Mouse (Mus musculus) heart, adult 2 months (tissue): ENCODE data around the gene Rnf10.

Experiments
- EP300 ChIP-seq: fragments of 200-500 bp; IDR thresholded peaks from 2 replicates; pipeline ENCODE4 v1.6.1; 2011; ENCODE audit warnings: low read depth, low read length, control low read depth; ENCODE audit not compliant: insufficient read depth
- POLR2A ChIP-seq: fragments of 200-500 bp; IDR thresholded peaks from 2 replicates; pipeline ENCODE4 v1.6.1; 2011; ENCODE audit warnings: mild to moderate bottlenecking, low read depth, low read length, control low read depth; ENCODE audit not compliant: insufficient read depth

GRCm38 (mm10) chr5:115222485-115222884 is 50.2 kb downstream of the Rnf10 start:
- TF ChIP-seq POLR2A: no peak
- no peak for TF ChIP-seq EP300
